Mouse (Mus musculus): ENCODE measurements around the gene Nrxn3. TPM values are rescaled to one million over a fixed set of nuclear protein-coding genes. Genes with fewer than 3 reads are reported as not detected.
A peak's percentile ranks its signal among the peaks of the same experiment; 100 is the strongest.

Gene Nrxn3
- polyA plus RNA-seq, 1 experiment from 2014 or later, result 1.4 TPM

DNA sequence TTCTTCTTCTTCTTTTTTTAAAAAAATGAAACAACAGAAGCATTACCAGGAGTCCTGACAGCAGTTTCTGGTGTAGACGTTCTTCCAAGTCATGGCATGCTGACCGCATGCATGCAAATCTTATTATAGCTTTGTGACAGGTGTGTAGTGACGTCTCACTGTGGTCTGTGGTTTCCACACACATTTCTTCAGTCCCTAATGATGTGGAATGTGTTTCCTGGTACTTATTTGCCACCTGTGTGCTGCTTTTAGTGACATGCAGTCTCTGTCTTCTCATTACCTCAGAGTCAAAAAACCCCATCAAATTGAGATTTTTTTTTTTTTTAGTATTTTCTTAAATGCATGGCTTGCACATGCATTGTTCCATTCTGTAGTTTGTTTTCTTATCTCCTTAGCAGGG is 222.3 kb downstream of the Nrxn3 start:
- no peak overlapping the region for H3K4me2 ChIP-seq (ENCODE audit: low read depth, low read length)
- no peaks in the 10 kb centered on the region for H3K27me3 ChIP-seq (replicated peaks; ENCODE audit: control insufficient read depth, insufficient read depth, low read length)
- 68% methylated on average over 3 of the region's 3 CpGs for WGBS
- no peak overlapping the region for H3K9ac ChIP-seq (ENCODE audit: low read depth, low read length)
- no peaks in the 10 kb centered on the region for H3K9me3 ChIP-seq (ENCODE audit: control insufficient read depth, low read length)
- no peak for ATAC-seq
- H3K4me1 ChIP-seq (ENCODE audit: control insufficient read depth, insufficient read depth, low read length), result no peaks in the 10 kb centered on the region
- no peak overlapping the region for H3K4me3 ChIP-seq (ENCODE audit: low read length)
- H3K27ac ChIP-seq (ENCODE audit: low read length), result no peak overlapping the region
- H3K36me3 ChIP-seq (ENCODE audit: control insufficient read depth, insufficient read depth, low read length), result no peaks in the 10 kb centered on the region

DNA sequence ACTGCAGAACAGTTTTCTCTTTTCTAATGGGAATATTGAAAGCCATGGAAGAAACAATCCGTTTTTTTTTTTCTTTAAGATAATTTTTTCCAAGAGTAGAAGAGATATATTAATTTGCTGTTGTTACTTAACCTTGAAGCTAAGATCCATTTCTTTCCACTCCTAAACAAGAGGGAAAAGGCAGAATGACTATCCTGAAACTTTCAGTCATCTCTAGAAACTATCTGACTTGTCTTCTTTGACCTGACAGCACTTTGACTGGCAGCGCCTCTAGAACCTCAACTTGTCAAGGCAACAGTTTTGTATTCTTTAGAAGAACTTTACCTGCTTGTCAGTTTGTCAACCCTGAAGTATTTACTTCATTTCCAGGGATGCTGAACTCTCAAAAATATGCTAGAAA is 227.2 kb downstream of the Nrxn3 start:
- Histone ChIP-seq H3K4me1 (ENCODE audit: control insufficient read depth, insufficient read depth, low read length) (no peaks in the 10 kb centered on the region), H3K27me3 (replicated peaks; ENCODE audit: control insufficient read depth, insufficient read depth, low read length) (no peaks in the 10 kb centered on the region), H3K9me3 (ENCODE audit: control insufficient read depth, low read length) (no peaks in the 10 kb centered on the region), H3K9ac (ENCODE audit: low read depth, low read length) (no peak overlapping the region), H3K4me2 (ENCODE audit: low read depth, low read length) (no peak overlapping the region), H3K4me3 (ENCODE audit: low read length) (no peak overlapping the region), H3K27ac (ENCODE audit: low read length) (no peak overlapping the region), H3K36me3 (ENCODE audit: control insufficient read depth, insufficient read depth, low read length) (no peaks in the 10 kb centered on the region)
- ATAC-seq, result no peak
- WGBS, result 77% methylated on average over 2 of the region's 2 CpGs

DNA sequence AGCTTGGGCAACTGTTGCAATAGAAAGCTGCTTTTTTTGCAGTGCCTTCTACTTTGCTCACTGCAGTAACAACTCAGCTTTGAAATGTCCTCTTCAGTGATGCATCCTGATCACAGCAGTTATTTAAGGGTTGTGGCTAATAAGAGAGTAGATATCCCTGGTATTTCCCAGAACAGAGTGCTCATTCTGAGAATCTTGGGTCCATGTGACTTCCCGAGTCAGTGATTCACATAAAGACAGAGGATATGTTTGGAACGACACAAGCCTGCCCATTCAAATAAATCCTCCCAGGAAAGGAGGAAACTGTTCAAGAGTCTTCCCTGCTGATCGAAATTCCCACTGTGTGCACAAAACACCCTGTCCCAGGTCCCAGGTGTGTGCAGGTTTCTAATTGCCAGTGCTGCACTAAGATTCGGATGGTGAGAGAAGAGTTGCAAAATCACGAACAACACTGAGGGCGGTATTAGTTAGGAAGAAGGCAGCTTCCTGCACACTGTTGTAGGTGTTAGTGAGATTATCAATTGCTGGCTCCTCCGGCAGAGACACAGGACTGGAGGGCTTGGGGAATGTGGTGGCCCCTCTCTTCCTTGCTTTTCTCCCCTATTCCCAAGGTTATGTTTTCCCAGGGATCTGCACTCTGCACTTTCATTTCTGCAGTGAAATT is 230.4 kb downstream of the Nrxn3 start:
- no peak overlapping the region for H3K4me2 ChIP-seq (ENCODE audit: low read depth, low read length)
- H3K27me3 ChIP-seq (replicated peaks; ENCODE audit: control insufficient read depth, insufficient read depth, low read length), result no peaks in the 10 kb centered on the region
- 63% methylated on average over 7 of the region's 7 CpGs for WGBS
- no peak overlapping the region for H3K9ac ChIP-seq (ENCODE audit: low read depth, low read length)
- H3K36me3 ChIP-seq (ENCODE audit: control insufficient read depth, insufficient read depth, low read length), result no peaks in the 10 kb centered on the region
- H3K4me1 ChIP-seq (ENCODE audit: control insufficient read depth, insufficient read depth, low read length), result no peaks in the 10 kb centered on the region
- no peak overlapping the region for H3K27ac ChIP-seq (ENCODE audit: low read length)
- ATAC-seq, result no peak
- H3K4me3 ChIP-seq (ENCODE audit: low read length), result no peak overlapping the region
- no peaks in the 10 kb centered on the region for H3K9me3 ChIP-seq (ENCODE audit: control insufficient read depth, low read length)

DNA sequence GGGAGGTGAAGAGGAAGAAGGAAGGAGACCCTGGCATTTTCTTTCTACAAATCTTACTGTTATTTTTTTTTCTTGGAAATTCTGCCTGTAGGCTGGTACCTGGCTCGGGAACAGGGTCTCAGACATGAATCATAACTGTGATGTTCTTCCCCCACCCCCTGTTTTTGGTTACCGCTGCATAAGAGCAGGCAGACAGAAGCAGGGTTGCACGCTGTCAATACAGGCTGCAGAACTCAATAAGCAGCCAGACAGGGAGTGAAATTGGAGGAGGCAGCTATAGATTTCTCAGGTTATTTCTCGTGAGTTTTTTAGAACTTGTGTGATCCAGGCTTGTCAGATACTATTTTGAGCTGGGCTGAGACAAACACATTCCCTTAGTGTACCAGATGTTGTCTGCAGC is 231.1 kb downstream of the Nrxn3 start:
- H3K4me2 ChIP-seq (ENCODE audit: low read depth, low read length), result no peak overlapping the region
- H3K27me3 ChIP-seq (replicated peaks; ENCODE audit: control insufficient read depth, insufficient read depth, low read length), result no peaks in the 10 kb centered on the region
- no peaks in the 10 kb centered on the region for H3K36me3 ChIP-seq (ENCODE audit: control insufficient read depth, insufficient read depth, low read length)
- H3K9me3 ChIP-seq (ENCODE audit: control insufficient read depth, low read length), result no peaks in the 10 kb centered on the region
- 54% methylated on average over 4 of the region's 4 CpGs for WGBS
- H3K27ac ChIP-seq (ENCODE audit: low read length), result no peak overlapping the region
- no peak for ATAC-seq
- H3K9ac ChIP-seq (ENCODE audit: low read depth, low read length), result no peak overlapping the region
- no peaks in the 10 kb centered on the region for H3K4me1 ChIP-seq (ENCODE audit: control insufficient read depth, insufficient read depth, low read length)
- no peak overlapping the region for H3K4me3 ChIP-seq (ENCODE audit: low read length)

DNA sequence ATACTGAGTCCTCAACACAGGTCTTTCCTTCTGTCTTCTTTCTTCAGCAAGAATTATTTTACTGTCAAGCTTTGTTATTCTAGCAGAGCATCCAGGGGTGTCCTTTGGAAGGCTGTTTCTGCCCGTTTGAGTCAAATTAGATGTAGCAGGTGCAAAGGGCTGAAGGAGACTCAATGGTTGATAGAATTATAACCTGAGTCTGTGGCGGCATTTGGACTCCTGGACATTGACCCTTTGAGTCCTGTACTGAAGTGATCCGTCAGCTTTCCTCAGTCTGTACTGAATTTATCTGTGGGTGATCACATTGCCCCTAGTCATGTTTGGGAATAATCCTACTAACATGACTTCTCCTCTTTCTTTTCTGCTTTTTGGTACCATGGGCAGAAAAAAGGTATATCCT is 234.8 kb downstream of the Nrxn3 start:
- H3K27ac ChIP-seq (ENCODE audit: low read length), result no peak overlapping the region
- H3K27me3 ChIP-seq (replicated peaks; ENCODE audit: control insufficient read depth, insufficient read depth, low read length), result no peaks in the 10 kb centered on the region
- H3K4me3 ChIP-seq (ENCODE audit: low read length), result no peak overlapping the region
- H3K9ac ChIP-seq (ENCODE audit: low read depth, low read length), result no peak overlapping the region
- ATAC-seq, result no peak
- 66% methylated on average over 3 of the region's 3 CpGs for WGBS
- no peaks in the 10 kb centered on the region for H3K36me3 ChIP-seq (ENCODE audit: control insufficient read depth, insufficient read depth, low read length)
- no peaks in the 10 kb centered on the region for H3K9me3 ChIP-seq (ENCODE audit: control insufficient read depth, low read length)
- no peaks in the 10 kb centered on the region for H3K4me1 ChIP-seq (ENCODE audit: control insufficient read depth, insufficient read depth, low read length)
- no peak overlapping the region for H3K4me2 ChIP-seq (ENCODE audit: low read depth, low read length)

DNA sequence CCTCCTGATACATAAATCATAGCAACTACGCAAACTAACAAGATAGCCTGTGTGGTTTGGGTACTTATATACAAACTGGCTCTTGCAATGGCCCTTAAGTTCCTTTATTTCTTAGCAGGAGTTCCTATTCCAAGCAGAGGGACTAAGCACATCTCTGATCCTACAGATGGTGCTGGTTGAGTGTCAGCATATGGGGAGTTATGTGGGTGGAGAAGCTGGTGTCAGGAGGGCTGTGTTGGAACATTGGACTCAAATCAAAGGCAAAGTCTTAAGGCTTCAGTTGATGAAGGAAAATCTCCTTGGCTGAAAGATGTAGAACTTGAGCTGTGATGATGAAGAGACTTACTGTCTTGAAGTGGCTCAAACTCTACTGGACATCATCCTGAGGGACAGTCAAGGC is 238.1 kb downstream of the Nrxn3 start:
- ATAC-seq, result no peak
- no peaks in the 10 kb centered on the region for H3K4me1 ChIP-seq (ENCODE audit: control insufficient read depth, insufficient read depth, low read length)
- H3K27ac ChIP-seq (ENCODE audit: low read length), result no peak overlapping the region
- H3K9me3 ChIP-seq (ENCODE audit: control insufficient read depth, low read length), result no peaks in the 10 kb centered on the region
- H3K4me2 ChIP-seq (ENCODE audit: low read depth, low read length), result no peak overlapping the region
- H3K4me3 ChIP-seq (ENCODE audit: low read length), result no peak overlapping the region
- 94% methylated on average over 1 of the region's 1 CpGs for WGBS
- no peak overlapping the region for H3K9ac ChIP-seq (ENCODE audit: low read depth, low read length)
- no peaks in the 10 kb centered on the region for H3K27me3 ChIP-seq (replicated peaks; ENCODE audit: control insufficient read depth, insufficient read depth, low read length)
- no peaks in the 10 kb centered on the region for H3K36me3 ChIP-seq (ENCODE audit: control insufficient read depth, insufficient read depth, low read length)

DNA sequence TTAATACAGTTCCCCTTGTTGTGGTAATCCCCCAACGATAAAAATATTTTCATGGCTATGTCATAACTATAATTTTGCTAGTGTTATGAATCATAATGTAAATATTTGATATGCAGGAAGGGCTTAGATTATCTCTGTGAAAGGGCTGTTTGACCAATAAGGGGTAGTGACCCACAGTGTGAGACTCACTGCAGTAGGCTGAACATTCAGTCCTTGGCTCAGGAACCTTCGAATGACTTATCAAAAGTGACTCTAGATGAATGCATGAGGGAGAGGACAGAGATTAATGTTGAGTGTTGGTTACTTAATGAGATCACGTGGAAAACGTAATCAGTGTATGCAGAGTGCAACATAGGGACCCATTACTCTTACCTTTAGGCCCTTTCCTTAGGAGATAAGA is 243.7 kb downstream of the Nrxn3 start:
- Histone ChIP-seq H3K4me3 (ENCODE audit: low read length) (no peak overlapping the region), H3K4me1 (ENCODE audit: control insufficient read depth, insufficient read depth, low read length) (no peaks in the 10 kb centered on the region), H3K27me3 (replicated peaks; ENCODE audit: control insufficient read depth, insufficient read depth, low read length) (no peaks in the 10 kb centered on the region), H3K27ac (ENCODE audit: low read length) (no peak overlapping the region), H3K4me2 (ENCODE audit: low read depth, low read length) (no peak overlapping the region), H3K9ac (ENCODE audit: low read depth, low read length) (no peak overlapping the region), H3K36me3 (ENCODE audit: control insufficient read depth, insufficient read depth, low read length) (no peaks in the 10 kb centered on the region), H3K9me3 (ENCODE audit: control insufficient read depth, low read length) (no peaks in the 10 kb centered on the region)
- no peak for ATAC-seq
- 77% methylated on average over 4 of the region's 4 CpGs for WGBS

DNA sequence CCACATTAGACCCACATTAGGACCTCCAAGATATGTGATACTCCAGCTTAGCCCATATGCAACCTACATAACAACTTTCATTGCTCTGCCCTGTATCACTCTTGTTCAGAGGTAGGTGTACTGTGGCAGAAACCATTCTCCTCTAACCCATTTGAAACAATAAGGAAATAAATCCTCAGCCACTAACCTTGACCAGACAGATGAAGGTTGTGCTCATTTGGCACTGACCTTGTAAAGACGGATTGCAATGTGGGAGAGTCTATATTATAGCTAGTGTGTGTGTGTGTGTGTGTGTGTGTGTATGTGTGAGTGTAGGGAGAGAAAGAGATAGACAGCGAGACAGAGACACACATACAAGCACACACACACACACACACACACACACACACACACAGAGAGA is 253.9 kb downstream of the Nrxn3 start:
- H3K27me3 ChIP-seq (replicated peaks; ENCODE audit: control insufficient read depth, insufficient read depth, low read length), result no peaks in the 10 kb centered on the region
- no peaks in the 10 kb centered on the region for H3K4me1 ChIP-seq (ENCODE audit: control insufficient read depth, insufficient read depth, low read length)
- H3K27ac ChIP-seq (ENCODE audit: low read length), result no peak overlapping the region
- ATAC-seq, result no peak
- 79% methylated on average over 2 of the region's 2 CpGs for WGBS
- no peak overlapping the region for H3K4me3 ChIP-seq (ENCODE audit: low read length)
- no peaks in the 10 kb centered on the region for H3K9me3 ChIP-seq (ENCODE audit: control insufficient read depth, low read length)
- no peak overlapping the region for H3K4me2 ChIP-seq (ENCODE audit: low read depth, low read length)
- no peak overlapping the region for H3K9ac ChIP-seq (ENCODE audit: low read depth, low read length)
- H3K36me3 ChIP-seq (ENCODE audit: control insufficient read depth, insufficient read depth, low read length), result no peaks in the 10 kb centered on the region

DNA sequence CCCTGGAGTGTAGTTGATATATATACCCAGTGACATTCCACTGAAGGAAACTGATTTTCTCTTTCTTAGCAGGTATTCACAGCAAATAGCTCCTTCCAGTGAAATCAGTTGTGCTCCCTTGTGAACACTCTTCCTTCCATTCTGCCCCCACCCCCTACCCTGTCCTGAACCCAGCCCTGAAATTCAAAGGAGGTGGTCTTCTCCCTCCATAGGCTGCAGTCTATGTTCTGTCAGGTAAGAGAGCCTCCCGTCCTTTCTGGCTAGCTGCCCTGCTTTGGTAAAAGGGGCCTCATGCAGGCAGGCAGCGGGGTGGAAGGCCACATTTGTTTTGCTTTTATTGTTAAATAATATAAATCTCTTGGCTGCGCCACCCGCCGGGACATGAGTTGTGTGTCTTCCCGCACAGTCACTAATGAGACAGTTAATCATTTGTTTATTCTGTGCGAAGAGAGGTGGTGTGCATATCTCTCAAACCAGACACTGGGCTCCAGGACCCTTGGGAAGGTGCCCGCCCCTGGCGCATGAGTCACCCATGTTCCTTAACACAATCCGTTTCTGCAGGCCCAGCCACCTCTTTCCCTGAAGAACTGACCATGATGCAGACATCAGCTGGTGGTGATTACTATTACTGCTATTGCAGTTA is 261.1 kb downstream of the Nrxn3 start:
- 22% methylated on average over 10 of the region's 10 CpGs for WGBS
- Histone ChIP-seq H3K27ac (ENCODE audit: low read length) (no peak overlapping the region), H3K27me3 (replicated peaks; ENCODE audit: control insufficient read depth, insufficient read depth, low read length) (no peaks in the 10 kb centered on the region), H3K4me3 (ENCODE audit: low read length) (no peak overlapping the region), H3K9me3 (ENCODE audit: control insufficient read depth, low read length) (no peaks in the 10 kb centered on the region), H3K4me2 (ENCODE audit: low read depth, low read length) (no peak overlapping the region), H3K36me3 (ENCODE audit: control insufficient read depth, insufficient read depth, low read length) (no peaks in the 10 kb centered on the region), H3K9ac (ENCODE audit: low read depth, low read length) (no peak overlapping the region), H3K4me1 (ENCODE audit: control insufficient read depth, insufficient read depth, low read length) (peaks cover 10% of the 10 kb centered on the region; the same call in 1 of the 2 replicates)
- peak; percentile 96 for ATAC-seq

DNA sequence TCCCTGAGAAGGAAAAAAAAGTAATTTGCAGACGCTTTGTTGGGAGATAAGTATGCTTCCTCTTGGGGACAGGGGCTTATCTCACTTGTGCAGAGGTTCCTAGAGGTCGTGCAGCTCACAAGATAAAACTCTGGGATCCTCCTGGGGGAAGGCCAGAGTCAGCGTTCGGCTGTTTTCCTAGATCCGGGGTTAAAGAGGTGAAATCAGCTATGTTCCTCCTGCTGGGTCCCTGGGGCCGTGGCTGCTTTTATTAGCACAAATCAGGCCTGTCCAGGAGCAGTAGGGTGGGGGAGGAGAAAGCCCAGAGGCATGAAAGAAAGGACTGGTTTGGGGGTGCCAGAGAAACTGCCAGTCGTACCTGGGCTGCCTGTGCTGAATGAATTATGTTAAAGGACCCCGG is 261.7 kb downstream of the Nrxn3 start:
- WGBS, result 9% methylated on average over 8 of the region's 8 CpGs

More for the DNA sequence above, 261.7 kb downstream of the Nrxn3 start:
- no peak overlapping the region for H3K4me3 ChIP-seq (ENCODE audit: low read length)
- no peaks in the 10 kb centered on the region for H3K36me3 ChIP-seq (ENCODE audit: control insufficient read depth, insufficient read depth, low read length)
- H3K9me3 ChIP-seq (ENCODE audit: control insufficient read depth, low read length), result no peaks in the 10 kb centered on the region
- ATAC-seq, result peak; percentile 94
- no peak overlapping the region for H3K27ac ChIP-seq (ENCODE audit: low read length)
- no peaks in the 10 kb centered on the region for H3K27me3 ChIP-seq (replicated peaks; ENCODE audit: control insufficient read depth, insufficient read depth, low read length)
- no peak overlapping the region for H3K4me2 ChIP-seq (ENCODE audit: low read depth, low read length)
- H3K9ac ChIP-seq (ENCODE audit: low read depth, low read length), result no peak overlapping the region
- peaks cover 10% of the 10 kb centered on the region; the same call in 1 of the 2 replicates for H3K4me1 ChIP-seq (ENCODE audit: control insufficient read depth, insufficient read depth, low read length)
